Mouse (Mus musculus): Measurements from ENCODE around the gene Ctnna3. TPM values are rescaled to one million over a fixed set of nuclear protein-coding genes. Genes with fewer than 3 reads are reported as not detected.
"Not testable (repeated sequence)": the region's sequence is repeated elsewhere in the genome, so short reads cannot be mapped to it uniquely, and the experiment has no call there.

The Ctnna3 gene
- total RNA-seq, 2 experiments from 2014 or later, result 1.0 to 1.5 TPM

DNA sequence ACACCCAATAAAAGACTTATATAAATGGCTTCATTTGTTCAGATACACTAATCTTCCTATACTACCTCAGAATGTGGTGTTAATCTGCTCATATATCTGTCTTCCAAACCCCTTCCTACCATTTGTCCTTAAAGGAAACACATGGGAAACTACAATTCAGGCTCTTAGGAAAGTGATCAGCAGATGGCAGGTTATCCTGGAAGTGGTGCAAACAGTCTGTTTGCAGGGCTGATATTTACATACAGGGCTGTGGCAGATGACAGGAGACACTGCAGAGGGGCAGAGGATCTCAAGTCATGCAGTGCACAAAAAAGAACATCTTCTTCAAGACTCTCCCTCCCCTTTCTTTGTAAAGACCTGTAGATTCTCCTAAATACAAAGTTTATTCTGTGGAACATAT lies 1008.8 kb downstream of the Ctnna3 start:
- DNase-seq (ENCODE audit: low spot score in 2 of 2), result no peak

DNA sequence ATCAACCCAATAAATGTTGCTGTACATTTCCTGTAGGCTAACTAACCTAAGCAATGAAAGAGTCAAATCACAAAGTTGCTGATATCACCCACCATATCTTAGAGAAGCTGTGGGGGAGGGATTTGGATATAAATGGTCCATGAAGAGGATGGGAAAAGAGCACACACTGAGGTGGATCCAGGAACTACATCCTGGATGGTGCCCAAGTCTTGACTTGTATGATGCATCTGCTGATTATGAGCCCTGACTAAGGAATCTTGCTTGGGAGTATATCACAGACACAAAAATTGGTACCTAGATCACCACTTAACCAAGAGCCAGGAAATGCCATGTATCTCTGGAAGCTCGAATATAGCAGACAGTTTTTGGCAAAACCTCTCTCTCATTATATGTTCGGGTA lies 1018.7 kb downstream of the Ctnna3 start:
- no peak for DNase-seq (ENCODE audit: low spot score in 2 of 2)

DNA sequence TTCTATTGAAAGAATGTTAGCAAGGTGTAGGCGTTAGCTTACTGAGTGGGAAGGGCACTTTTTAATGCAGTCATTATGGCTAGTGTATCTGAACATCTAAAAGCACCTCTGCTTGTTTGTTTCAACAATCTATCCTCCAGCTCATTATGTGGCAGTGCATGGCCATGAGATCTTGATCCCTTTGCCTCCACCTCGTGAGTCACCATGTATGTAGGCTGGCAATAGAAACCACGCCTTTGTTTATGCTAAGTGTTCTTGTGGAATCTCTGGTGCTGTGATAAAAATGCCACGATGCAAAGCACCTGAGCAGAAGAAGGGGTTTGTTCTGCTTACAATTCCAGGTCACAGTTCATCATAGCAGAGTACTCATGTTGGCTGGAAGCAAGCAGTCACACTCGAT lies 1053.4 kb downstream of the Ctnna3 start:
- DNase-seq (ENCODE audit: low spot score in 2 of 2), result no peak

DNA sequence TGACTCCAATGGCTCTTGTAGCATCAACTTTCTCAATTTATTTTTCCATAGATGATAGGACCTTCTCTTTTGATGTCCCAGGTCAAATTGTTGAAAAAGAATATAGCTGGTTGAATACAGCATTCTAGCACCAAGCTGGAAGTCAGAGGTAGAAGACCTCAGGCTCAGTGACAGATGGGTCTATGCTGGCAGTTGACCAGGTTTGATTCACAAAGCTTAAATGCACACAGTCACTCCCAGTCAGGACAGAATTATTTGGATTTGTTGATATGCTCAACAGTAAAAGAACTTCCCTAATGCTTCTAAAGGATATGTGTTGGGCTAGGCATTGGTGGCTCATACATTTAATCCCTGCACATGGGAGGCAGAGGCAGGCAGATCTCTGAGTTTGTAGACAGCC lies 1059.6 kb downstream of the Ctnna3 start:
- no peak for DNase-seq (ENCODE audit: low spot score in 2 of 2)

DNA sequence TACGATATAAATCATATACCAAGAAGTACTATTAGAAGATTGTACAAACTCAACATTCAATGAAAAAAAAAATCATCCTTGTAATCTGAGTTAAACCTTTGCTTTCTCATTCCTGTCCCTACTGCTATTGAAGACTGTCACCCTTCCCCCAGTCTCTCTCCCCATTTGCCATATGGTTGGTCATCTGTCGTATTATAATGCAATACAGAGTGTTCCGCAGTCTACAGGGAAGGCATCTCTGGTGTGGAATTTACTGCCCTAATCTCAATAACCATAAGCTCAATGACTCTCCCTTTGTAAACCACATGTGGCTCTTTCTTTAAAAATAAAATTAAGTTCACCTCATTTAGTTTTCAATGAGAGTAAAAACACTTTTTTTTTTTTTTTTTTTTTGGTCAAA lies 1113.7 kb downstream of the Ctnna3 start:
- no peak for DNase-seq (ENCODE audit: low spot score in 2 of 2)

DNA sequence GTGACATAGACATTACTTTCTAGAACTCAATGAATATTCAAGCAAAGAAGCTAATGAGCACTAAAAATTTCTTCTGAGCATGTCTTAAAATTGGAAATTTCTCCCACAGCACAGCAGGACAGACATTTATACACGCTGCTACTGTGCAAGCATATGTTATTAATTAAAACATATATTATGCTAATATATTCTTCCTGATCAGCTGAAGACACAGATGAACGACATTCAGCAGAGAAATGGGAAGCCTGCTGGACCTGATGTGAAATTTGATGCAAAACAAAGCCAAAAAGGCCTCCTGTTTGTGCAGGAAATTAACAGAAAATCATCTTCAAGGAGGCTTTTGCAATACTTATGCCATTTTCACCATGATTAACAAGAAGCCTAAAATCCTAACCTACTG lies 1114.5 kb downstream of the Ctnna3 start:
- DNase-seq (ENCODE audit: low spot score in 2 of 2), result no peak

DNA sequence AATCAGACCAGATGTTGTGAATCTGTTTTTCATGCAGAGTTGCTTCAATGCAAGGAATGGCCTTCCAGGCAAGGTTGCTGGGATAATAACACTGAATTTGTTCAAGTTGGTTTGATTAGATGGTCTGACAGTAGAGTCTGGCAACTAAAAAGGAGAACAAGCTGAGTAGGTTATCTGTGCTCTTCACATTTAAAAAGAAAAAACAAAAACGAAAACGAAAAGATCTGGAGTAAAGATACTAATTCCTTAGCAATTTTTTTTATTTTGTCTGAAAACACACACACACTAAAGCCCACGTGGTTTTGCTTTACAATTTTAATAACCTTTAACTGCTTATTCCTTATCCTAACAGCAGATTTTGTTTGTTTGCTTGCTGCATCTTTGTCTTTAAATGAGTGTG lies 1141.4 kb downstream of the Ctnna3 start:
- no peak for DNase-seq (ENCODE audit: low spot score in 2 of 2)

DNA sequence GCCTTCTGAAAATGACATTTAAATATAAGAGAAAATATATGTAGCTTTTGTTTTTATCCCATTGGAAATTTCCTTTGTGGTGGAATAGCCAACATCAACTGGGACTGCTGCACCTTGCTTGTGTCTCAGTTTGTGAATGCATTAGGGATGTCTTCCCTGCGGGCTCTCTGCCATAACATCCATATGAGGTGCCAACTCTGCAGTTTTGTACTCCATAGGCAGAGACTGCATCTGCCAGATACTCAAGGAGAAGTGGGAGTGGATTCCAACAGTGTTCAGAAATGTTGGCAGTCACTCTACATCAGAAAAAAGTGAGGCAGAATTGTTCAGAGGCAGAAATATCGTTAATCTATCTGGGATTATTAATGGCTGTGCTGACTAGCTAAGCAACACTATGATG lies 1158.2 kb downstream of the Ctnna3 start:
- DNase-seq (ENCODE audit: low spot score in 2 of 2), result no peak

DNA sequence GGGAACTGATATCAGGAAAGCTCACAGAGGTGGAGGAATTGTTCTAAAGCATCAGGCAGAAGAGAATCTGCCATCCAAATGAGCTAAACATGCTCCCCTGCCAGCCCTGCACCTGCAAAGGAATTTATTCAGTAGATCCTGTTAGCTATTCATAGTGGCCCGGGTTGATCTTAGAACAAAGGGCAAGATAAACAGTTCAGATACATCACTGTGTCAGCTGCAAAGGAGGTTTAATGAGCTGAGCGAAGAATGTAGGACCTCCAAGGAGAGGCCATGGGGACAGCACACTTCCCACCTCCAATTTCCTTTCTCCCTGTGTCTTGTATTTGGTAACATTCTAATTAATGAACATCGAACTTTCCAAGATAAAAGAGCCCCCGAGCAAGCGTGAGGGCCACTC lies 1206.9 kb downstream of the Ctnna3 start:
- DNase-seq (ENCODE audit: low spot score in 2 of 2), result no peak

DNA sequence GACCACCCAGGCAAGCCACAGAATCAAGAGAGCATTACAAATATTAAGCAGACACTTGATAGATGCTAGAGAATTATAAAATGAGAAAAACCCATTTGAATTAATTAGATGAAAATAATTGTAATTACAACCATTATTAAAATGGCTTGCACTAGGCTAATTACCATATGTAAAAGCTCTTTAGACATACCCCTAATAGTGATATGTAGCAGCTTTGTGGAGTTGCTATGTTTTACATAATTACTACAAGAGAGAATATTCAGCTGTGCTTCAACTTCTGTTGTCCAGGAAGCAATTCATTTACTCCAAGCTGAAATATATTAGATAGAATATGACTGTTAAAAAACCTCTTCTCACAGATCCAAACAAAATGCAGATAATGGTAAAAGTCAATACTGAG lies 1209.2 kb downstream of the Ctnna3 start:
- DNase-seq (ENCODE audit: low spot score in 2 of 2), result no peak

DNA sequence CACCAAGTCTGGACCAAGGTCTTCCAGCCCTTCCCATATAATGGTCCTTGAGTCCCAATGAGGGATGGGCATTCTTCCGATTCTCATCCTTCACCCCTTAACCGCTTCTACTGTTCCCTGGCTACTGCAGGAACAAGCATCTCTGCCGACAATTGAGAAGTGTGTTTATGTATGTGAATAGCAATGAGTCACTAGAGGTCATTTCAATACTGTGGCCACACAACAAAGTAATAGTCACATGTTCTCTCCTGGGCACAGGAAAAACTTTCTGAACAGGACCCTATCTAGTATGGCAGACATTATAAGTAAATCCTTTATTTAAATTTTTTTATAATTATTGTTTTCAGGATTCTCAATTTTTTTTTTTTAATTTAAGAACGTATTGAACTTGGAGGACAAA lies 1211.2 kb downstream of the Ctnna3 start:
- DNase-seq (ENCODE audit: low spot score in 2 of 2), result no peak

DNA sequence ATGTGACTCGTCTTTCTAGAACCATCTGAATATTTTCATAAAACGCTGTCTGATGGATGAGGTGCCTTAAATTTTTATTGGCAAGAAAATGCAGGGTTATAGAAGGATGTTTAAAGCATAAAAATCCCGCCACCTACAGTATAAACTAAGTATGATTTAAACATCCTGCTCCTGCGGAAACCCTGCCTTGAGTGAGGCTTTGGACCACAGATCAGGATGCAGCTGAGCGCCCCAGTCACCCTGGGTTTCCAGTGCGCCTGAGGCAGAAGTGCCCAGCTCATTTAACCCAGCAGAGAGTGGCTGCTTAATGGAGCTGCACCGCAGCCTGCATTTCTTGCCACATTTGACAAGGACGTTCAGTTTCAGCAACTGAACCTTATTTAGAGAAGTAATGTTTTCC lies 1211.7 kb downstream of the Ctnna3 start:
- DNase-seq (ENCODE audit: low spot score in 2 of 2), result peak in 1 of 2 experiments; percentile 10

DNA sequence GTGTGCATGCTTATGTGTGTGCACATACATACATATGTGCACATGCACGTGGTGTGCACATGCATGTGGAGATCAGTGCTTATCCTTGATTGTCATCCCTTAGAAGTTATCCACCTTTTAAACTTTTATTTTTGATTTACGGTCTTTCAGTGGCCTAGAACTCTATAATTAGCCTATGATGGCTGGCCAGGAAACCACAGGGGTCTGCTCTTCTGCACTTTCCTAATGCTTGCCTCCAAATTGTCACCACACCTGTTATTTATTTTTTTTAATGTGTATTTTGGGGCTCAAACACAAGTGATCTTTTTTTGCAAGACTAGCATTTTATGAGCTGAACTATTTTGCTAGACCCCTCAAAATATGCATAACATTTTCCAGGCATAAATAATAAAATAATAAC lies 1214.1 kb downstream of the Ctnna3 start:
- DNase-seq (ENCODE audit: low spot score in 2 of 2), result no peak

DNA sequence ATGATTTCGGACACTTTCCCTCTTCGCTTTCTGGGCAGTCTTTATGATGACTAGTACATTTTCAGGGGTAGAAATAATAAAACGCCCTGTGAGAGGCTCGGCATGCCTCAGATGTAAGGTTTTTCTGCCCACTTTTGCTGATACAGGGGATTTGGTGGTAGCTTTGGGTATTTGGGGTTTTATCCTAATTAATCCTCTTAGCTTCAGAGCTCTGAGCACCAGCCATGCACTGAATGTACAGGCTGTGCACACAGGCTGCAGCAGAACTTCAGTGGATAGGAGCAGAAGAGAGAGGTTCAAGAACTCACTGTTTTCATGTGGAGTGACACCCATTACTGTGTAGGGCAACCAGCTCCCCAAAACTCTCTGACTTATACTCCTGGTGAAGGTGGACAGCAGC lies 1231.3 kb downstream of the Ctnna3 start:
- no peak for DNase-seq (ENCODE audit: low spot score in 2 of 2)

DNA sequence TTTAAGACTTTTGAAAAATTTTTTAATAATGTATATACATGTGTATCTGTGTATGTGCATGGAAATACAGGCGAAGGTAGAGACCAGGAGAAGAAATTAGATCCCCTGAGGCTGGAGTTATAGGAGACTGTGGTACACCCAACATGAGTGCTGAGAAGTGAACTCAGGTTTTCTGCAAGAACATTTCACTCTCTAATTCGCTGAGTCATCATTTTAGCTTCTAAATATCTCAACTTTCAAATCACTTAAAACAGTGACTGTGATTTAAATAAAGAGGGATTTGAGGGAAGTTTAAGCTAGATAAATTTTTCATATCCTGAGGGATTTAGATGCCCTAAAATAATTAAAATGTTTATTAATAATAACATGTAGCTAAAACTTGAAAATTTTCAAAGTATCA lies 1241.6 kb downstream of the Ctnna3 start:
- no peak for DNase-seq (ENCODE audit: low spot score in 2 of 2)

DNA sequence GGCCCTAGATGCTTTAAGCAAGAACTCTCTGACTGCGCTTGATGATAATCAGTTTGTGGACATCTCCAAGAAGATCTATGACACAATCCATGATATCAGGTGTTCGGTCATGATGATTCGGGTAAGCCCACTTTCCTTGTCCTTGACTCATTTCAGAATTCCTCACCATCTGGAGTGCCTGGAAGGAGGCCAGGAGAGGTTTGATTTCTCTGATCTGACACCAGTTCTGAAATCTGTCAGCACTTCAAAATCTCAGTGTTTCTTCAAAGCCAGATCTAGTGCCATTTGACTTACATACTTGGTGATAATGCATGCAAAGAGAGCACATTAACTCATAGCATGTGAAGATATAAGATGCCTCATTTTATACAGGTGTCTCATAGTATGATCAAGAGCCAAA lies 1245.9 kb downstream of the Ctnna3 start:
- no peak for DNase-seq (ENCODE audit: low spot score in 2 of 2)

DNA sequence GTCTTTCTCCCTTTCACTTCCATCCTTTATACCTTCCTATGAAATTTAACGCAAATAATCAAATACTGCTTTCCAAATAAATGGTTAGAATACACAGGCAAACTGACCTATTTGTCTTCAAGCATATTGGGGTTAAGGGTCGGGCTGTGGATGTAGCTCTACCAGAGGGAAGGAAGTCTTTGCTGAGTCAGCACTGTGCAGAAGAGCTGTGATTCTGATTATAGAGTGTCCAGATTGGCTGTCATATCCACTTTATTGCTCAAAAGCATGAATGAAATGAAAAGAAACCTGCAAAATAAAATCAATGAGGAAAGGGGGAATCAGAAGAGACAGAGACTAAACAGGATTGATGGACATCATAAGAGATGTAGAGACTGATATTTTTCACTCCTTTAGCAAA lies 1280.1 kb downstream of the Ctnna3 start:
- no peak for DNase-seq (ENCODE audit: low spot score in 2 of 2)

DNA sequence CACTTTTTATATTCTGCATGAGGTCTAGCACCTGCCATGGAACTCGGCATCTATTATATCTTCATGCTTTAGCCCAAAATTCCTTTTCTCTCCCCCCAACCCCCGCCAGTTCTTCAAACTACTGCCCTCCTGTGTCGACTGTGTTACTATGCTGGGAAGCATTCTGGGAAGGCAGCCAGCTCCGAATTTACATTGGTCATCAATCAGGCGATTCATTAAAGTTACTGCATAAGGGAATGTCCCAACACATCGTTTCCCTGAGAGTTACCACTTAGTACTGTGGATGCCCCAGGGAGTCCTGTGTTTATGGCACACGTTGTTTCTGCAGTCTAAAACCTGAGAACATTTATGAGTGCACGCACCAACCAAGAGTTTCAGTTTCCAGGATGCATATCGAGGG lies 1288.1 kb downstream of the Ctnna3 start:
- DNase-seq (ENCODE audit: low spot score in 2 of 2), result peak; percentile 8 to 25

DNA sequence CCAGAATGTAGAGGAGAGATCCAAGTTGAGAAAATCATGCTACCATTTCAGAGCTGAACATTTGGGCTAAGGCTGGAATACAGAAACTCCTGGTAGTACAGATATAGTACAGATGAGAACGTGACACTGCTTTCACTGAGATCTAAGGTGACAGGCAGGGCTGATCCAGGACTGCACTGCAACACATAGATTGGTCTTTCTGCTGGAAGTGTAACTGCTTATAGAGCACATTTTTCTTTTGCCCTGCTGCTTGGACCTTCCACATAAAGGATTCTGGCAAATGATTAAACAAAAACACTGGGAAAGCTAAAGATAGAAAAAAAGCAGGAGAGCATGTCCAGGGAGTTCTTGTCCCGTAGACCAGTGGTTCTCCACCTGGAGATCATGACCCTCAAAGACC lies 1305.8 kb downstream of the Ctnna3 start:
- no peak for DNase-seq (ENCODE audit: low spot score in 2 of 2)

DNA sequence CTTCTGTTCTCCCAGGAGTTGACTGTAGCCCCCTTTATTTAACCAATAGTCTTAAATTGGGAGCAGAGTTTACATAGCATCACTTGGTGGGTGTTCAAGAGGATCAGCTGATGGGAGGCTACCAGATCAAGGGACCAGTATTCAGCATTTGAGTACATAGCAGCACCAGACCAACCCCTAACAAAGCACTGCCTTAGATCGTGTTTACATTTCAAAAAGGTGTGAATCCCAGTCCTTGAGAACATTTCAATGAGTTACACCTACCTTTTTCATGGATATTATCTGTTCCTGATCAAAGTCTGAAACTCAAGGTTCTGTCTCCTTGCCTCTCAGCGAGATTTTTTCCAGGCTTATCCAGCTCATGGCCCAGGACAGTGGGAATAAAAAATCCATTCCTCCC lies 1306.7 kb downstream of the Ctnna3 start:
- no peak for DNase-seq (ENCODE audit: low spot score in 2 of 2)

DNA sequence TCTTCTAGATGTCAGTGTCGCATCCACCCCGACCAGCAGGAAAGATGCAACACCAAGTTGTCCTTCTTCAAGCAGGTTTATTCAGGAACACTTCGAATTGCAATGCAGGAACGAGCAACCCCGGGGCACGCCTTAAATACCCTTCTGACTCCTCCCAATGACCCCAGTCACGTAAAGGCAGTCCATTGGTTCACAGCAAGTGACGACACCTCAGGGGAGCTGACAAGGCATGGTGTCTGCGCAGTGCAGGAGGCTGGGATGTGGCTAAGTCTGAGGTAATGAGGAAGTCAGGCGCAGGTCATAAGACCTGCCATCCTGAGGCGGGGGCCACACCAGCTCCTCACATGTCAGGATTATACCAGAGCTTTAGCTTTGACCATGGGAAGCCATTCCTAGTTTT lies 1311.8 kb downstream of the Ctnna3 start:
- not testable (repeated sequence) for DNase-seq (ENCODE audit: low spot score in 2 of 2)

DNA sequence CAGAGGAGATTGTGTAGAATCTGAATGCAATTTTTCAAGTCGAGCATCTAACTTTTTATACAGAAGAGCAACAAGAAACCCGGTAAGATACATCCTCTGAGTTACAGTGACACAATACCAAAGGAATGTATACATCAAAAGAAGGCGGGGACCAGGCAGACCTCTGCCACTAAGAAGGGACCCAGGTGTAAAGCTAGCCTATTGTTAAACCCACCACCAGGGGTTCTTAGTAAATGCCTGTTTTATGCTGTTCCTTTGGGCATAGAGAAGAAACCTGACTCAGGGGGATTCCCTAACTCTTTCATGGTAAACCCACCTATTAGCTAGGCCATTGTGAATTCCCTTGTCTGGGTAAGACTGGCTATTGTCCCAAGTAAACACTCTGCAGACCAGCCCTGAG lies 1314.2 kb downstream of the Ctnna3 start:
- not testable (repeated sequence) for DNase-seq (ENCODE audit: low spot score in 2 of 2)

DNA sequence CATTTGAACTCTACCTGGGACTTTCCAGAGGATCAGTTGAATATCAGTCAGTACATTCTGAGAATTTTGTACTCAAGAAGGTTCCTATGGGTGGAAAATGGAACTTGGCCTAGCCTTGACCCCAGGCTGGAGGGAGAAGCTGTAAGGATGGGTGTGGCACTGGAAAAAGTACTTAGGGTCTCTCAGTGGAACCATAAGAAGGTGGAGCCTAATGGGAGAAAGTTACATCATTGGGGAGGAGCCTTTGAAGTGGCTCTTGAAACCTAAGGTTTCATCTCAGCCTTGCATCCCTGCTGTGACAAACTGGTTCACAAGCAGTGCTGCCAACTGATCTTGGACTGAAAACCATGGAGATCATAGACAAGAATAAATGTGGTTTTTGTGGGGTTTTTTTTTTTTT lies 1318.8 kb downstream of the Ctnna3 start:
- DNase-seq (ENCODE audit: low spot score in 2 of 2), result no peak

DNA sequence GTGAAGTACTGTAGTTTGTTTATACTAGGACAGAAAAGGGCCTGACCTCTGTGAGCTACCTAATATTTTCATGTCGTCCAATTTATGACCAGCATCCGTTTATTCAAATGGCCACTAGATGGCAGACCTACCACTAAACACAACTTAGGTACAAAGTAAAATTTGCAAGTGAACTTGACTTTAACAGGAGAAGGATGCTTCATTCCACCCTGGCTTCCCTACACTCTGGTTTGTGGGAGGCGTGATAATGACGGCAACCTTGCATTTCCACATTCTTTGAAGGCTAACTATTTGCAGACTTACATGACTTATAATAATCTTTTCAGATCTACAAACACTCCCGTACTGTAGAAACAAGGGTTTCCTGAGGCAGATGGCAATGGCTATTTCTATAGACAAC lies 1320.9 kb downstream of the Ctnna3 start:
- peak; percentile 13 to 30 for DNase-seq (ENCODE audit: low spot score in 2 of 2)

Data from layer of hippocampus, postnatal 10 days (tissue).